Mouse (Mus musculus): ENCODE measurements around the gene Hps1. TPM values are rescaled to one million over a fixed set of nuclear protein-coding genes. Genes with fewer than 3 reads are reported as not detected.

Gene Hps1
- total and polyA plus RNA-seq, 2 experiments from 2014 or later: 11.9 to 13.6 TPM

DNA sequence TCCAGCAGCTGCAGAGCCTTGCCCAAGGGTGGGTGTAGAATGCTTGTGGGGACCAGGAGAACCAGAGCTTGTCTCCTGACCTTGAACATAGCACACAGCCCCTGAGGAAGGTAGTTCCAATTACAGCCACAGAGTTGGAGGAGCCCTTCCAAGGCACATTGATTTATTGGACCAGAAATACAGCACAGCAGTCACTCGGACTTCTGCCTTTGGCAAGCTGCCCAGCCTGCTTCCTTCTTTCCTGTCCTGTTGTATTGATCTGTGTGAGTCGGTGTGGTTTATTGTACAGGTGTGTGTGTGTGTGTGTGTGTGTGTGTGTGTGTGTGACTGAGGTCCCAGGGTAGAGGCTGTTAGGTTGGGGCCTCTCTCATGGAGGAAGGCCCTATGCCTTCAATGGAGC is 57.3 kb downstream of the Hps1 start:
- WGBS: 20% methylated on average over 2 of the region's 2 CpGs

GRCm38 (mm10) chr19:42718101-42718500 is 61.7 kb downstream of the Hps1 start:
- Histone ChIP-seq H3K27ac (no peak overlapping the region), H3K27me3 (ENCODE audit: insufficient read depth, low read length) (no peaks in the 10 kb centered on the region), H3K4me2 (ENCODE audit: low read depth, low read length) (no peak overlapping the region), H3K9ac (replicated peaks; ENCODE audit: low read length) (no peak overlapping the region), H3K36me3 (ENCODE audit: insufficient read depth, low read length) (no peaks in the 10 kb centered on the region), H3K4me3 (ENCODE audit: low read length) (no peak overlapping the region), H3K4me1 (ENCODE audit: insufficient read depth, low read length) (no peaks in the 10 kb centered on the region; the same call in 1 of the 2 replicates), H3K9me3 (ENCODE audit: low read length) (no peaks in the 10 kb centered on the region)
- WGBS: 65% methylated on average over 3 of the region's 3 CpGs
- DNase-seq (ENCODE audit: low spot score): no peak
- TF ChIP-seq CTCF (IDR thresholded peaks at IDR 0.05; ENCODE audit: low read depth): no peak
- ATAC-seq: no peak

More for the DNA sequence above, 57.3 kb downstream of the Hps1 start:
- no peak overlapping the region for H3K9ac ChIP-seq (replicated peaks; ENCODE audit: low read length)
- no peak overlapping the region for H3K27ac ChIP-seq
- no peak for TF ChIP-seq CTCF (IDR thresholded peaks at IDR 0.05; ENCODE audit: low read depth)
- H3K4me2 ChIP-seq (ENCODE audit: low read depth, low read length): no peak overlapping the region
- no peaks in the 10 kb centered on the region for H3K9me3 ChIP-seq (ENCODE audit: low read length)
- DNase-seq (ENCODE audit: low spot score) (peak; percentile 44), ATAC-seq (0 out of 2 replicates have a peak, but pooled peaks have one; percentile 34)
- H3K27me3 ChIP-seq (ENCODE audit: insufficient read depth, low read length): no peaks in the 10 kb centered on the region
- H3K4me1 ChIP-seq (ENCODE audit: insufficient read depth, low read length): peaks cover 5% of the 10 kb centered on the region; the same call in 1 of the 2 replicates
- H3K36me3 ChIP-seq (ENCODE audit: insufficient read depth, low read length): no peaks in the 10 kb centered on the region
- H3K4me3 ChIP-seq (ENCODE audit: low read length): no peak overlapping the region

DNA sequence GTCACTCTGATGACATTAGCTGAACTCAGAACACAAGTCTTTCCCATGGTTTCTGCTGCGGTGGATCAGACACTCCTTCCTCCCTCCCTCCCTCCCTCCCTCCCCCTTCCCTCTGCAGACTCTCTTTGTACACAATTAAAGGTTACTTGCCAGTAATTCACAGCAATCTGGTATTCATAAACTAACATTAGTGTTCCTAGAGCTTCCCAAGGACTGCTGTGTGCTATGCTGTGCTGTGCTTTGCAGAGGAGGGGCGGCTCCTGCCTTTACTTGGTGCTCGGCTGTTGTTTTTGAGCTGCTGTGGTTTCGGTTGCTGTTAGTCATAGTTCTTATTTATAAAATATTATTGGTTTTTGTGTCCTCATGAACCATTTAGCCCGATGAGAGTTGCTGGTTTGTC is 62.1 kb downstream of the Hps1 start:
- 65% methylated on average over 5 of the region's 5 CpGs for WGBS
- H3K4me3 ChIP-seq (ENCODE audit: low read length): no peak overlapping the region
- H3K36me3 ChIP-seq (ENCODE audit: insufficient read depth, low read length): no peaks in the 10 kb centered on the region
- H3K27ac ChIP-seq: no peak overlapping the region
- no peak for ATAC-seq
- no peaks in the 10 kb centered on the region for H3K27me3 ChIP-seq (ENCODE audit: insufficient read depth, low read length)
- no peaks in the 10 kb centered on the region; the same call in 1 of the 2 replicates for H3K4me1 ChIP-seq (ENCODE audit: insufficient read depth, low read length)
- no peaks in the 10 kb centered on the region for H3K9me3 ChIP-seq (ENCODE audit: low read length)
- H3K9ac ChIP-seq (replicated peaks; ENCODE audit: low read length): no peak overlapping the region
- no peak for TF ChIP-seq CTCF (IDR thresholded peaks at IDR 0.05; ENCODE audit: low read depth)
- DNase-seq (ENCODE audit: low spot score): no peak
- H3K4me2 ChIP-seq (ENCODE audit: low read depth, low read length): no peak overlapping the region

GRCm38 (mm10) chr19:42716507-42716906 is 63.3 kb downstream of the Hps1 start:
- no peaks in the 10 kb centered on the region for H3K36me3 ChIP-seq (ENCODE audit: insufficient read depth, low read length)
- no peak for TF ChIP-seq CTCF (IDR thresholded peaks at IDR 0.05; ENCODE audit: low read depth)
- no peak for ATAC-seq
- no peak overlapping the region for H3K27ac ChIP-seq
- H3K4me3 ChIP-seq (ENCODE audit: low read length): no peak overlapping the region
- H3K27me3 ChIP-seq (ENCODE audit: insufficient read depth, low read length): no peaks in the 10 kb centered on the region
- no peaks in the 10 kb centered on the region for H3K9me3 ChIP-seq (ENCODE audit: low read length)
- no peaks in the 10 kb centered on the region; the same call in 1 of the 2 replicates for H3K4me1 ChIP-seq (ENCODE audit: insufficient read depth, low read length)
- no peak overlapping the region for H3K4me2 ChIP-seq (ENCODE audit: low read depth, low read length)
- 62% methylated on average over 7 of the region's 7 CpGs for WGBS
- DNase-seq (ENCODE audit: low spot score): no peak
- H3K9ac ChIP-seq (replicated peaks; ENCODE audit: low read length): no peak overlapping the region

- H3K27ac ChIP-seq: no peak overlapping the region
- no peaks in the 10 kb centered on the region for H3K27me3 ChIP-seq (ENCODE audit: insufficient read depth, low read length)
- ATAC-seq: no peak
- H3K9me3 ChIP-seq (ENCODE audit: low read length): no peaks in the 10 kb centered on the region
- no peak overlapping the region for H3K4me3 ChIP-seq (ENCODE audit: low read length)
- DNase-seq (ENCODE audit: low spot score): no peak
- H3K4me1 ChIP-seq (ENCODE audit: insufficient read depth, low read length): no peaks in the 10 kb centered on the region; the same call in 1 of the 2 replicates
- no peaks in the 10 kb centered on the region for H3K36me3 ChIP-seq (ENCODE audit: insufficient read depth, low read length)
- no peak overlapping the region for H3K4me2 ChIP-seq (ENCODE audit: low read depth, low read length)
- no peak for TF ChIP-seq CTCF (IDR thresholded peaks at IDR 0.05; ENCODE audit: low read depth)
- 79% methylated on average over 9 of the region's 9 CpGs for WGBS
- H3K9ac ChIP-seq (replicated peaks; ENCODE audit: low read length): no peak overlapping the region
Observed at GRCm38 (mm10) chr19:42713770-42714169, 66.0 kb downstream of the Hps1 start.

Other genes starting within 250 kb of the Hps1 start
- 0.72 and 0.78 TPM in 2 replicates for gene Loxl4, start 167.2 kb downstream of the Hps1 start, total RNA-seq (2014; rRNA removed)
- gene Loxl4, start 167.2 kb downstream of the Hps1 start, polyA plus RNA-seq (2015; fragmentation: Nextera tagmentation; extraction: Ambion mirVana): 0.18 TPM in 1 of 2 replicates, not detected in the other
- 1.9 and 3.5 TPM in 2 replicates for gene Pyroxd2, start 27.2 kb downstream of the Hps1 start, total RNA-seq (2014; rRNA removed)
- gene Pyroxd2, start 27.2 kb downstream of the Hps1 start, polyA plus RNA-seq (2015; fragmentation: Nextera tagmentation; extraction: Ambion mirVana): 2.6 and 3.7 TPM in 2 replicates